Mouse (Mus musculus): ENCODE data around the gene Etnk2.

The Etnk2 gene

GRCm38 (mm10) chr1:133382552-133383155 is 19.3 kb downstream of the Etnk2 start:
- in situ Hi-C loops (cut with MboI, MseI), result no loop called here

GRCm38 (mm10) chr1:133383157-133383783 is 19.9 kb downstream of the Etnk2 start:
- in situ Hi-C loops (cut with MboI, MseI), result no loop called here

- in situ Hi-C loops (cut with MboI, MseI), result loop anchor here (5.0 kb wide), 1 partner anchor 217 kb away; no protein-coding TSS in a partner anchor
Observed at GRCm38 (mm10) chr1:133385506-133385905, 22.1 kb downstream of the Etnk2 start.

- in situ Hi-C loops (cut with MboI, MseI), result loop anchor here (5.0 kb wide), 1 partner anchor 216 kb away; no protein-coding TSS in a partner anchor
Observed at GRCm38 (mm10) chr1:133386209-133386608, 22.8 kb downstream of the Etnk2 start.

- in situ Hi-C loops (cut with MboI, MseI), result loop anchor here (5.0 kb wide), 1 partner anchor 215 kb away; no protein-coding TSS in a partner anchor
Observed at GRCm38 (mm10) chr1:133387539-133388268, 24.3 kb downstream of the Etnk2 start.

- in situ Hi-C loops (cut with MboI, MseI), result no loop called here
Observed at GRCm38 (mm10) chr1:133394702-133395101, 31.3 kb downstream of the Etnk2 start.

GRCm38 (mm10) chr1:133396693-133397092 is 33.3 kb downstream of the Etnk2 start:
- in situ Hi-C loops (cut with MboI, MseI), result no loop called here

GRCm38 (mm10) chr1:133397094-133397482 is 33.7 kb downstream of the Etnk2 start:
- in situ Hi-C loops (cut with MboI, MseI), result no loop called here

GRCm38 (mm10) chr1:133397483-133398237 is 34.3 kb downstream of the Etnk2 start:
- in situ Hi-C loops (cut with MboI, MseI), result no loop called here

GRCm38 (mm10) chr1:133400014-133400725 is 36.8 kb downstream of the Etnk2 start:
- in situ Hi-C loops (cut with MboI, MseI), result no loop called here

GRCm38 (mm10) chr1:133404005-133404404 is 40.6 kb downstream of the Etnk2 start:
- in situ Hi-C loops (cut with MboI, MseI), result no loop called here

GRCm38 (mm10) chr1:133406614-133407013 is 43.2 kb downstream of the Etnk2 start:
- in situ Hi-C loops (cut with MboI, MseI), result no loop called here

GRCm38 (mm10) chr1:133407436-133407835 is 44.1 kb downstream of the Etnk2 start:
- in situ Hi-C loops (cut with MboI, MseI), result no loop called here

GRCm38 (mm10) chr1:133408321-133408720 is 44.9 kb downstream of the Etnk2 start:
- in situ Hi-C loops (cut with MboI, MseI), result no loop called here

- in situ Hi-C loops (cut with MboI, MseI), result no loop called here
Observed at GRCm38 (mm10) chr1:133408880-133409516, 45.6 kb downstream of the Etnk2 start.

- in situ Hi-C loops (cut with MboI, MseI), result no loop called here
Observed at GRCm38 (mm10) chr1:133409786-133410185, 46.4 kb downstream of the Etnk2 start.

GRCm38 (mm10) chr1:133411506-133412147 is 48.3 kb downstream of the Etnk2 start:
- in situ Hi-C loops (cut with MboI, MseI), result no loop called here

GRCm38 (mm10) chr1:133412941-133413340 is 49.6 kb downstream of the Etnk2 start:
- in situ Hi-C loops (cut with MboI, MseI), result no loop called here

- in situ Hi-C loops (cut with MboI, MseI), result no loop called here
Observed at GRCm38 (mm10) chr1:133415086-133415485, 51.7 kb downstream of the Etnk2 start.

GRCm38 (mm10) chr1:133415505-133415904 is 52.1 kb downstream of the Etnk2 start:
- in situ Hi-C loops (cut with MboI, MseI), result no loop called here

Measured in regulatory T cell (primary cell).